Comparison of ENCODE assay signal across 9 mouse cellular contexts in the genomic region with DNA sequence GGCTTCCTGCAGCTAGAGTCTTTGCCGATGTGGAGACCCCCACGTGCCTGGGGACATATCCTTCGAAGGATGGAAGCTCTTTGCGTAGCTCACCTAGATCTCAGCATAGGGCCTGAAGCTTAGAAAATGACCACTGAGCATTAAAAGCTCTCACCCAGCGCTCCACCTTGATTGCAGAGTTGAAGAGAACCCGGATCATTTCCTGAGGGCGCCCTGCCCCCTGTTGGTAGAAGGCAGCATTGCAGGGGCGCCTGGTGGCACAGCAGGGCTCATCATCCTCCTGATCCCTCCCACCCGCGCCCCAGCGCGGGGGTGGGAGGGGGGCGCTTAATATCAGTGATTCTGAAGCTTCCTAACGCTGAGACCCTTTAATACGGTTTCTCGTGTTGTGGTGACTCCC. TPM values are rescaled to one million over a fixed set of nuclear protein-coding genes. Genes with fewer than 3 reads are reported as not detected.
DNase-seq lines count a peak whose midpoint lies in the region; ATAC-seq and TF ChIP-seq lines count a peak whose summit lies in the region.
"Had no signal": no experiment of that assay in that cellular context is flagged by ENCODE, and none has a peak within 500 bp of the region (broad histone marks: within the 10 kb centered on the region; RNA-seq: fewer than 3 reads in every experiment).

No protein-coding gene starts in this region.

- H3K4me1 ChIP-seq in forebrain, postnatal 0 days (ENCODE audit: insufficient read depth): no peaks in the 10 kb centered on the region
- H3K4me1 ChIP-seq in forebrain, embryonic 15.5 days: no peaks in the 10 kb centered on the region
- no peaks in the 10 kb centered on the region for H3K4me1 ChIP-seq in cortical plate, adult 2 months (ENCODE audit: control insufficient read depth, insufficient read depth, low read length)
- H3K4me1 ChIP-seq in stomach, postnatal 0 days (replicated peaks; ENCODE audit: control insufficient read depth, insufficient read depth): no peaks in the 10 kb centered on the region

- TF ChIP-seq CTCF in forebrain, postnatal 0 days (IDR thresholded peaks at IDR 0.05; ENCODE audit: low read depth): peak; percentile 85
- peak; percentile 72 for TF ChIP-seq CTCF in cortical plate, adult 2 months (IDR thresholded peaks at IDR 0.05; ENCODE audit: extremely low read depth, insufficient read depth, low read length)
- TF ChIP-seq CTCF in stomach, postnatal 0 days (IDR thresholded peaks at IDR 0.05; ENCODE audit: low read depth): peak; percentile 86

- no peak overlapping the region for H3K27ac ChIP-seq in forebrain, postnatal 0 days (ENCODE audit: low read depth, low read length)
- H3K27ac ChIP-seq in forebrain, embryonic 15.5 days (replicated peaks): no peak overlapping the region
- no peak overlapping the region for H3K27ac ChIP-seq in cortical plate, adult 2 months (ENCODE audit: insufficient read depth, low read length)
- no peak overlapping the region for H3K27ac ChIP-seq in stomach, postnatal 0 days (replicated peaks)
- H3K27ac ChIP-seq: limb, embryonic 15.5 days had no signal

- H3K9me3 ChIP-seq in forebrain, postnatal 0 days (ENCODE audit: low read length): no peaks in the 10 kb centered on the region
- no peaks in the 10 kb centered on the region for H3K9me3 ChIP-seq in forebrain, embryonic 15.5 days
- H3K9me3 ChIP-seq in stomach, postnatal 0 days (ENCODE audit: control insufficient read depth, low read length): no peaks in the 10 kb centered on the region
- H3K9me3 ChIP-seq: limb, embryonic 15.5 days had no signal

- DNase-seq in forebrain, postnatal 0 days: peak; percentile 64
- peak; percentile 26 to 36 for DNase-seq in urinary bladder, postnatal 36 days (ENCODE audit: low spot score in 2 of 2)
- DNase-seq in urinary bladder, adult 18-20 months (ENCODE audit: low spot score in 2 of 2): no peak
- DNase-seq in layer of hippocampus, adult 18-20 months (ENCODE audit: low spot score in 2 of 2): peak; percentile 28 to 69
- DNase-seq in lung, postnatal 4 days: peak; percentile 49 to 64
- peak; percentile 63 for DNase-seq in stomach, postnatal 0 days (ENCODE audit: low spot score)

- TF ChIP-seq EP300 in stomach, postnatal 0 days (optimal IDR thresholded peaks at IDR 0.05): no peak

- 14% methylated on average over 16 of the region's 16 CpGs for WGBS in forebrain, postnatal 0 days
- WGBS in forebrain, embryonic 15.5 days: 15% methylated on average over 16 of the region's 16 CpGs
- 16% methylated on average over 16 of the region's 16 CpGs for WGBS in stomach, postnatal 0 days

- no peak overlapping the region for H3K4me2 ChIP-seq in forebrain, postnatal 0 days (ENCODE audit: low read depth)
- no peak overlapping the region for H3K4me2 ChIP-seq in forebrain, embryonic 15.5 days (replicated peaks)
- no peak overlapping the region for H3K4me2 ChIP-seq in stomach, postnatal 0 days (replicated peaks; ENCODE audit: low read depth)
- H3K4me2 ChIP-seq: limb, embryonic 15.5 days had no signal

- no peak for TF ChIP-seq POLR2A in cortical plate, adult 2 months (IDR thresholded peaks at IDR 0.05; ENCODE audit: extremely low read depth, insufficient read depth, low read length)

- no peaks in the 10 kb centered on the region for H3K27me3 ChIP-seq in forebrain, postnatal 0 days (ENCODE audit: insufficient read depth, low read length)
- H3K27me3 ChIP-seq in forebrain, embryonic 15.5 days: no peaks in the 10 kb centered on the region
- no peaks in the 10 kb centered on the region for H3K27me3 ChIP-seq in stomach, postnatal 0 days (ENCODE audit: control insufficient read depth, insufficient read depth, low read length)
- H3K27me3 ChIP-seq: limb, embryonic 15.5 days had no signal

- no peak overlapping the region for H3K4me3 ChIP-seq in forebrain, postnatal 0 days (ENCODE audit: low read depth, low read length)
- H3K4me3 ChIP-seq in forebrain, embryonic 15.5 days: no peak overlapping the region
- H3K4me3 ChIP-seq in cortical plate, adult 2 months (ENCODE audit: insufficient read depth, low read length): no peak overlapping the region
- no peak overlapping the region for H3K4me3 ChIP-seq in stomach, postnatal 0 days (ENCODE audit: low read depth, low read length)
- H3K4me3 ChIP-seq: limb, embryonic 15.5 days had no signal

- no peaks in the 10 kb centered on the region for H3K36me3 ChIP-seq in forebrain, postnatal 0 days (ENCODE audit: insufficient read depth)
- no peaks in the 10 kb centered on the region for H3K36me3 ChIP-seq in forebrain, embryonic 15.5 days
- H3K36me3 ChIP-seq in stomach, postnatal 0 days (ENCODE audit: control insufficient read depth, insufficient read depth, low read length): no peaks in the 10 kb centered on the region
- H3K36me3 ChIP-seq: limb, embryonic 15.5 days had no signal

- H3K9ac ChIP-seq in forebrain, postnatal 0 days: no peak overlapping the region
- no peak overlapping the region for H3K9ac ChIP-seq in forebrain, embryonic 15.5 days (replicated peaks)
- H3K9ac ChIP-seq in stomach, postnatal 0 days (ENCODE audit: low read length): no peak overlapping the region
- H3K9ac ChIP-seq: limb, embryonic 15.5 days had no signal

- peak; percentile 34; the same call in 1 of the 2 replicates for ATAC-seq in forebrain, postnatal 0 days
- no peak for ATAC-seq in forebrain, embryonic 15.5 days (replicated peaks)
- ATAC-seq in stomach, postnatal 0 days (ENCODE audit: low FRiP score, low TSS enrichment): no peak

RNA-seq across cellular contexts. Expression of a gene that starts 16.8 kb away (rescaled TPM):
- total RNA-seq in forebrain, postnatal 0 days (2014; rRNA removed): 13.6 and 15.3 TPM in 2 replicates
- polyA plus RNA-seq in forebrain, postnatal 0 days (2015; fragmentation: Nextera tagmentation; extraction: Ambion mirVana): 29.7 and 47.8 TPM in 2 replicates
- 15.8 and 16.5 TPM in 2 replicates for polyA plus RNA-seq in forebrain, embryonic 15.5 days (2015; fragmentation: Nextera tagmentation; extraction: Ambion mirVana)
- polyA plus RNA-seq in cortical plate, adult 2 months (2012; rRNA removed): 10.1 TPM in 2 replicates
- 10 to 100 TPM; 13.0 to 13.5 TPM for total RNA-seq in layer of hippocampus, adult 18-20 months (2021)
- 95.2 and 96.2 TPM in 2 replicates for polyA plus RNA-seq in stomach, postnatal 0 days (2015; fragmentation: Nextera tagmentation; extraction: Ambion mirVana)

Comparison
In these comparisons a context has a peak if more than half of its experiments do, and no peak if none do; other contexts are left out.
1. DNase-seq: peak in forebrain, postnatal 0 days (single experiment), urinary bladder, postnatal 36 days (2 of 2), layer of hippocampus, adult 18-20 months (2 of 2), lung, postnatal 4 days (2 of 2) and stomach, postnatal 0 days (single experiment); none in urinary bladder, adult 18-20 months (0 of 2).
2. Peak in every context shown above with its lines, with median percentiles within 50 percentile points of each other: CTCF ChIP-seq.